Mouse (Mus musculus) lung, postnatal 0 days (tissue): ENCODE measurements at regions not wholly inside any gene's neighbourhood (a gene's known extent, or its start where the extent isn't known, plus 50 kb on each side); places are given as distances from the start of the nearest gene placed in this dataset.

Source experiments
- CTCF ChIP-seq: IDR thresholded peaks from 2 replicates; pipeline ENCODE4 v1.5.1; 2016; ENCODE audit warnings: antibody characterized with exemption, mild to moderate bottlenecking
- EP300 ChIP-seq: IDR thresholded peaks from 2 replicates; pipeline ENCODE4 v1.6.1; 2016; ENCODE audit warnings: antibody characterized with exemption, mild to moderate bottlenecking, control low read depth

- TF ChIP-seq CTCF (no peak), EP300 (no peak)
Observed at GRCm38 (mm10) chr4:3066051-3066736, 100.9 kb upstream of the Vmn1r2 start.
